Mouse (Mus musculus): Measurements from ENCODE around the gene Sytl3. TPM values are rescaled to one million over a fixed set of nuclear protein-coding genes. Genes with fewer than 3 reads are reported as not detected.

Gene Sytl3
- polyA plus RNA-seq, 1 experiment from 2014 or later: 1.1 TPM

DNA sequence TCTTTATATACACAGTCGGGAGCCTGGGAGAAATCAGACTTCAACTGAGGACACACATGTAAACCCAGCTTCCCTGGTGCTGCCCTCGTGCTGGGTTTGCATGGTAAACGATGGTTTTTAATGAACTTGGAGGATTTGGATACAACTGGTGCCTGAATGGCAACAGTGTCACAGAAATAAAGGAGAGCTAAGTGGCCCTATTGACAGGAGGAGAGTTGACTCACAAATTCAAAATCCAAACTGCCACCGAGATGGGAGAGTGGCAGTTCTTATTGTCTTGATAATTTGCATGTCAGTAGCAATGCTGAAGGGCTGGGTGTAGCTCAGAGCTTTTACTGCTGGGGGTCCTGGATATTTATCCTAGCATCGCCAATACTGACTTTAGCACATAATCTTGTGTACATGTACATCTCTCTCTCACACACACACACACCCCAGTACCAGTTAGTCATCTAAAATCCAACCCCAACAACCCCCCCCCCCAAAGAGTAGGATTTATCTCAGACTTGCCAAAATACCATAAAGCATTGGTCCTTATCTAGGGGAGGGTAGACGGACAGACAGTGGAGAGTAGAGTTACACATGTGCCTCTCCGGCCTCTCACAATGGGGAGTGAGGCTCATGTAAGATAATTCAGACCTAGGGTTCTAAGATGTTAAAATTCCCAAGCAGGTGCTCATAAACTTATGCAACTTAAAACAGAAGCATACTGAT, 104.8 kb downstream of the Sytl3 start:
- Histone ChIP-seq H3K36me3 (ENCODE audit: control insufficient read depth, insufficient read depth, low read length) (no peaks in the 10 kb centered on the region), H3K4me1 (ENCODE audit: control insufficient read depth, insufficient read depth, low read length) (peaks cover 41% of the 10 kb centered on the region), H3K27ac (ENCODE audit: low read length) (no peak overlapping the region), H3K4me3 (replicated peaks; ENCODE audit: low read length) (no peak overlapping the region), H3K4me2 (ENCODE audit: low read depth, low read length) (no peak overlapping the region), H3K9me3 (replicated peaks; ENCODE audit: control insufficient read depth, low read length) (no peaks in the 10 kb centered on the region), H3K27me3 (ENCODE audit: control insufficient read depth, insufficient read depth, low read length) (no peaks in the 10 kb centered on the region), H3K9ac (ENCODE audit: low read length) (no peak overlapping the region)
- no peak for ATAC-seq (ENCODE audit: insufficient read depth, low FRiP score)
- WGBS: 57% methylated on average over 7 of the region's 7 CpGs

GRCm38 (mm10) chr17:6764227-6764593, 105.3 kb downstream of the Sytl3 start:
- H3K27ac ChIP-seq (ENCODE audit: low read length): no peak overlapping the region

GRCm38 (mm10) chr17:6764730-6765129, 105.8 kb downstream of the Sytl3 start:
- Histone ChIP-seq H3K4me3 (replicated peaks; ENCODE audit: low read length) (no peak overlapping the region), H3K9ac (ENCODE audit: low read length) (no peak overlapping the region), H3K4me2 (ENCODE audit: low read depth, low read length) (no peak overlapping the region), H3K27me3 (ENCODE audit: control insufficient read depth, insufficient read depth, low read length) (no peaks in the 10 kb centered on the region), H3K9me3 (replicated peaks; ENCODE audit: control insufficient read depth, low read length) (no peaks in the 10 kb centered on the region), H3K36me3 (ENCODE audit: control insufficient read depth, insufficient read depth, low read length) (no peaks in the 10 kb centered on the region), H3K27ac (ENCODE audit: low read length) (no peak overlapping the region), H3K4me1 (ENCODE audit: control insufficient read depth, insufficient read depth, low read length) (peaks cover 40% of the 10 kb centered on the region)
- ATAC-seq (ENCODE audit: insufficient read depth, low FRiP score): no peak
- WGBS: 79% methylated on average over 4 of the region's 4 CpGs

More at GRCm38 (mm10) chr17:6764227-6764593, 105.3 kb downstream of the Sytl3 start:
- H3K27me3 ChIP-seq (ENCODE audit: control insufficient read depth, insufficient read depth, low read length): no peaks in the 10 kb centered on the region
- H3K9me3 ChIP-seq (replicated peaks; ENCODE audit: control insufficient read depth, low read length): no peaks in the 10 kb centered on the region
- H3K4me1 ChIP-seq (ENCODE audit: control insufficient read depth, insufficient read depth, low read length): peaks cover 41% of the 10 kb centered on the region
- no peaks in the 10 kb centered on the region for H3K36me3 ChIP-seq (ENCODE audit: control insufficient read depth, insufficient read depth, low read length)
- no peak overlapping the region for H3K9ac ChIP-seq (ENCODE audit: low read length)
- H3K4me3 ChIP-seq (replicated peaks; ENCODE audit: low read length): no peak overlapping the region
- WGBS: 65% methylated on average over 7 of the region's 7 CpGs
- ATAC-seq (ENCODE audit: insufficient read depth, low FRiP score): no peak
- no peak overlapping the region for H3K4me2 ChIP-seq (ENCODE audit: low read depth, low read length)

GRCm38 (mm10) chr17:6765886-6766285, 107.0 kb downstream of the Sytl3 start:
- WGBS: 28% methylated on average over 2 of the region's 2 CpGs
- Histone ChIP-seq H3K36me3 (ENCODE audit: control insufficient read depth, insufficient read depth, low read length) (no peaks in the 10 kb centered on the region), H3K4me1 (ENCODE audit: control insufficient read depth, insufficient read depth, low read length) (peaks cover 36% of the 10 kb centered on the region), H3K9ac (ENCODE audit: low read length) (0 out of 2 replicates have a peak overlapping the region, but pooled peaks have one; percentile 2), H3K27ac (ENCODE audit: low read length) (peak overlapping the region; percentile 48), H3K4me2 (ENCODE audit: low read depth, low read length) (no peak overlapping the region), H3K27me3 (ENCODE audit: control insufficient read depth, insufficient read depth, low read length) (no peaks in the 10 kb centered on the region), H3K9me3 (replicated peaks; ENCODE audit: control insufficient read depth, low read length) (no peaks in the 10 kb centered on the region), H3K4me3 (replicated peaks; ENCODE audit: low read length) (no peak overlapping the region)
- ATAC-seq (ENCODE audit: insufficient read depth, low FRiP score): no peak

- H3K9me3 ChIP-seq (replicated peaks; ENCODE audit: control insufficient read depth, low read length): no peaks in the 10 kb centered on the region
- no peak overlapping the region for H3K4me3 ChIP-seq (replicated peaks; ENCODE audit: low read length)
- no peaks in the 10 kb centered on the region for H3K27me3 ChIP-seq (ENCODE audit: control insufficient read depth, insufficient read depth, low read length)
- no peaks in the 10 kb centered on the region for H3K36me3 ChIP-seq (ENCODE audit: control insufficient read depth, insufficient read depth, low read length)
- 0 out of 2 replicates have a peak overlapping the region, but pooled peaks have one; percentile 19 for H3K27ac ChIP-seq (ENCODE audit: low read length)
- peak; percentile 88 for ATAC-seq (ENCODE audit: insufficient read depth, low FRiP score)
- H3K4me2 ChIP-seq (ENCODE audit: low read depth, low read length): no peak overlapping the region
- no peak overlapping the region for H3K9ac ChIP-seq (ENCODE audit: low read length)
- peaks cover 38% of the 10 kb centered on the region for H3K4me1 ChIP-seq (ENCODE audit: control insufficient read depth, insufficient read depth, low read length)
- 50% methylated on average over 4 of the region's 4 CpGs for WGBS
Measured at GRCm38 (mm10) chr17:6766823-6767222, 107.9 kb downstream of the Sytl3 start.

DNA sequence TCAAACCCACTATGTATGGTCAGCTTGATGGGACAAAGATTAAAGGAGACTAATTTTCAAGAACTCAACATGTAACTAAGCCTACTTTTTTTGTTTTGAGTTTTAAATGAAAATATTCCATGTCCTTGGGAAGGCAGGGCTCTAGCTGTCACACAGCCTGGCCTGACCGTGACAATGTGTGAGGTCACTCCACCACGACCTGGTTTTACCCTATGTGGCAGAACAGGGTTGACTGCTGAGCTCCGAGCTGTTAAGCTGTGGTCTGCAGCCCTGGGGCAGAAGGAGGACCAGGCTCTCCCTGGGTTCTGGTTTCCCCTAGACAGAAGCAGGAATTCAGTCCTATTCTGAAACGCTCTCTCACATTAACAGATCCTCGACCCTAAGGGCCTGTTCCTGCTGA, 108.9 kb downstream of the Sytl3 start:
- Histone ChIP-seq H3K4me3 (replicated peaks; ENCODE audit: low read length) (no peak overlapping the region), H3K4me1 (ENCODE audit: control insufficient read depth, insufficient read depth, low read length) (peaks cover 45% of the 10 kb centered on the region), H3K27ac (ENCODE audit: low read length) (peak overlapping the region; percentile 50; the same call in 1 of the 2 replicates), H3K9ac (ENCODE audit: low read length) (no peak overlapping the region), H3K36me3 (ENCODE audit: control insufficient read depth, insufficient read depth, low read length) (no peaks in the 10 kb centered on the region), H3K9me3 (replicated peaks; ENCODE audit: control insufficient read depth, low read length) (no peaks in the 10 kb centered on the region), H3K4me2 (ENCODE audit: low read depth, low read length) (no peak overlapping the region), H3K27me3 (ENCODE audit: control insufficient read depth, insufficient read depth, low read length) (no peaks in the 10 kb centered on the region)
- ATAC-seq (ENCODE audit: insufficient read depth, low FRiP score): no peak
- WGBS: 49% methylated on average over 5 of the region's 5 CpGs

DNA sequence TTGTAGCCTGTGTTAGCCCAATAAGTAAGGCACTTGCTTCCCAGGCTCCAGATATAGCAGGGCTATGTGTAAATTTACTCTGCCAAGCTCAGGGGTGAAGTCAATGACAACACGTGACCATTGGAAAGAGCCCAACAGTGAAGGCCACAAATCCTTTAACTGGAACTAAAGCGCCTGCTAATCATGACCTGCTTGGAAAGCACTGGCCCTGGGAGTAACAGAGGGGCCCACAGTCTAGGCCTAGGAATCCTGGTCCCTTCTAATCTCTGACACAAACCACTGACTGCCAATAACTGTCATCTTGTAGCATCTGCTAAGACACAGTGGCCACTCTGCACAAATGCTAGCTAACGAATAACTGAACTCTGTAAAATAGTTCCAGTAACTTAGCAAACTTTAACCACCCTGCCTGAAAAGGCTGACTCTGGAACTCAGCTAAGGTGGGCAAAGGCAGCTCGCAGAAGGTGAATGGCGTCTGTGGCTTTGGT, 109.5 kb downstream of the Sytl3 start:
- 70% methylated on average over 5 of the region's 5 CpGs for WGBS
- H3K27me3 ChIP-seq (ENCODE audit: control insufficient read depth, insufficient read depth, low read length): no peaks in the 10 kb centered on the region
- peaks cover 45% of the 10 kb centered on the region for H3K4me1 ChIP-seq (ENCODE audit: control insufficient read depth, insufficient read depth, low read length)
- no peak overlapping the region for H3K4me3 ChIP-seq (replicated peaks; ENCODE audit: low read length)
- H3K27ac ChIP-seq (ENCODE audit: low read length): peak overlapping the region; percentile 50
- no peaks in the 10 kb centered on the region for H3K36me3 ChIP-seq (ENCODE audit: control insufficient read depth, insufficient read depth, low read length)
- ATAC-seq (ENCODE audit: insufficient read depth, low FRiP score): no peak
- H3K9ac ChIP-seq (ENCODE audit: low read length): no peak overlapping the region
- H3K9me3 ChIP-seq (replicated peaks; ENCODE audit: control insufficient read depth, low read length): no peaks in the 10 kb centered on the region
- no peak overlapping the region; the same call in 1 of the 2 replicates for H3K4me2 ChIP-seq (ENCODE audit: low read depth, low read length)

GRCm38 (mm10) chr17:6769602-6770001, 110.7 kb downstream of the Sytl3 start:
- peak overlapping the region; percentile 14; the same call in 1 of the 2 replicates for H3K9ac ChIP-seq (ENCODE audit: low read length)
- H3K27ac ChIP-seq (ENCODE audit: low read length): no peak overlapping the region
- 42% methylated on average over 4 of the region's 4 CpGs for WGBS
- H3K4me1 ChIP-seq (ENCODE audit: control insufficient read depth, insufficient read depth, low read length): peaks cover 48% of the 10 kb centered on the region
- H3K27me3 ChIP-seq (ENCODE audit: control insufficient read depth, insufficient read depth, low read length): no peaks in the 10 kb centered on the region
- H3K9me3 ChIP-seq (replicated peaks; ENCODE audit: control insufficient read depth, low read length): no peaks in the 10 kb centered on the region
- no peaks in the 10 kb centered on the region for H3K36me3 ChIP-seq (ENCODE audit: control insufficient read depth, insufficient read depth, low read length)
- no peak overlapping the region for H3K4me2 ChIP-seq (ENCODE audit: low read depth, low read length)
- no peak overlapping the region for H3K4me3 ChIP-seq (replicated peaks; ENCODE audit: low read length)
- ATAC-seq (ENCODE audit: insufficient read depth, low FRiP score): no peak

GRCm38 (mm10) chr17:6771661-6772489, 113.0 kb downstream of the Sytl3 start:
- Histone ChIP-seq H3K9ac (ENCODE audit: low read length) (peak overlapping the region; percentile 30), H3K27ac (ENCODE audit: low read length) (peak overlapping the region; percentile 64), H3K4me2 (ENCODE audit: low read depth, low read length) (peak overlapping the region; percentile 13), H3K4me3 (replicated peaks; ENCODE audit: low read length) (no peak overlapping the region), H3K9me3 (replicated peaks; ENCODE audit: control insufficient read depth, low read length) (no peaks in the 10 kb centered on the region), H3K27me3 (ENCODE audit: control insufficient read depth, insufficient read depth, low read length) (no peaks in the 10 kb centered on the region), H3K4me1 (ENCODE audit: control insufficient read depth, insufficient read depth, low read length) (peaks cover 32% of the 10 kb centered on the region), H3K36me3 (ENCODE audit: control insufficient read depth, insufficient read depth, low read length) (no peaks in the 10 kb centered on the region)
- whole genome bisulfite sequencing: 63% methylated on average over 16 of the region's 16 CpGs
- ATAC-seq (ENCODE audit: insufficient read depth, low FRiP score): no peak
